Mouse (Mus musculus) lung, adult 2 months (tissue): ENCODE measurements around the gene Olfr1367. TPM values are rescaled to one million over a fixed set of nuclear protein-coding genes. Genes with fewer than 3 reads are reported as not detected.

ENCODE experiments used
- DNase-seq: peaks from one replicate; pipeline ENCODE4 v3.0.0; 2022
- H3K4me1 ChIP-seq: fragments of 200-500 bp; 2 replicates; pipeline ENCODE4 v1.6.1; 2011; ENCODE audit warnings: low read length; ENCODE audit not compliant: control insufficient read depth, insufficient read depth
- H3K4me3 ChIP-seq: fragments of 200-500 bp; replicated peaks from 2 replicates; pipeline ENCODE3; 2011; ENCODE audit warnings: low read depth, mild to moderate bottlenecking, control low read depth, low read length; ENCODE audit errors: extremely low read depth
- CTCF ChIP-seq: fragments of 200-500 bp; IDR thresholded peaks from 2 replicates; pipeline ENCODE4 v1.5.1; 2011; ENCODE audit warnings: mild to moderate bottlenecking, low read length, control low read depth; ENCODE audit not compliant: insufficient read depth
- POLR2A ChIP-seq: fragments of 200-500 bp; IDR thresholded peaks from 2 replicates; pipeline ENCODE4 v1.6.1; 2011; ENCODE audit warnings: low read depth, mild to moderate bottlenecking, control low read depth, low read length, borderline replicate concordance; ENCODE audit errors: extremely low read depth
- WGBS: fragments of 180-500 bp; shearing (Covaris S2); methylation state at CpG from one replicate; pipeline ENCODE4 v1.1.7; 2018; 5-methylcytosine and 5-hydroxymethylcytosine counted together
- polyA plus RNA-seq: library from polyadenylated mRNA; depleted of rRNA; stranded (reverse); fragments of >200 nt; gene quantifications from 2 replicates; pipeline ENCODE4 v1.2.3, GENCODE M21; 2012; rRNA removed

The Olfr1367 gene
- not detected in 2 replicates for polyA plus RNA-seq

GRCm38 (mm10) chr13:21346610-21347009, at the start of gene Olfr1367:
Gene Olfr1367, plus strand, starts transcription at chr13:21346910.
- no peak for TF ChIP-seq POLR2A
- TF ChIP-seq CTCF: no peak

GRCm38 (mm10) chr13:21298557-21298956, 48.2 kb upstream of the Olfr1367 start:
- DNase-seq: no peak
- 49% methylated on average over 3 of the region's 3 CpGs for WGBS
- TF ChIP-seq CTCF (no peak), POLR2A (no peak)
- Histone ChIP-seq H3K4me1 (no peaks in the 10 kb centered on the region), H3K4me3 (no peak overlapping the region)

More at GRCm38 (mm10) chr13:21346610-21347009, at the start of gene Olfr1367:
- 82% methylated on average over 1 of the region's 1 CpGs for WGBS
- H3K4me1 ChIP-seq: no peaks in the 10 kb centered on the region
- DNase-seq: no peak
- no peak within 1 kb of the TSS for H3K4me3 ChIP-seq

DNA sequence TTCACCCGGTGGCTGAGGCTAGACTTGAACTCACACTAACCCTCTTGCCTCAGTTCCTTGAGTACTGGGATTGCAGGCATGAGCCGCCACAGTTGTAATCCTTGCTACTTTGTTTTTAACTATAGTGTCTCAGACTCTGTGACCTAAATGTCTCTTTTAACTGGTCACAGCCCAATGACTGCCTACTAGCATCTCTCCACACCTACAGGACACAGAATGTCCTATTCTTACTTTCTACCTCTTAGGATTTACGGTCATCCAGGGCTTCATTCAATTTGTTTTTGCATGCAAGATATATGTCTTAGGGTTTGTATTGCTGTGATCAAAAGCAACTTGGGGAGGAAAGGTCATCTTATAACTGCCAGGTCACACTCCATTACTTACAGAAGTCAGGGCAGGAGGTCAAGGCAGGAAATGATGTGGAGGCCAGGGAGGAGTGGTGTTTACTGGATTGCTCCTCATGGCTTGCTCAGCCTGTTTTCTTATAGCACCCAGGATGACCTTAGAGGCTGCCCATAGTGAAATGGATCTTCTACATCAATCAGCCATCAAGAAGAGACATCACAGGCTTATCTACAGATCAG, 42.1 kb upstream of the Olfr1367 start:
- no peak for DNase-seq
- H3K4me1 ChIP-seq: no peaks in the 10 kb centered on the region
- TF ChIP-seq CTCF (no peak), POLR2A (no peak)
- WGBS: 51% methylated on average over 3 of the region's 3 CpGs
- no peak overlapping the region for H3K4me3 ChIP-seq

DNA sequence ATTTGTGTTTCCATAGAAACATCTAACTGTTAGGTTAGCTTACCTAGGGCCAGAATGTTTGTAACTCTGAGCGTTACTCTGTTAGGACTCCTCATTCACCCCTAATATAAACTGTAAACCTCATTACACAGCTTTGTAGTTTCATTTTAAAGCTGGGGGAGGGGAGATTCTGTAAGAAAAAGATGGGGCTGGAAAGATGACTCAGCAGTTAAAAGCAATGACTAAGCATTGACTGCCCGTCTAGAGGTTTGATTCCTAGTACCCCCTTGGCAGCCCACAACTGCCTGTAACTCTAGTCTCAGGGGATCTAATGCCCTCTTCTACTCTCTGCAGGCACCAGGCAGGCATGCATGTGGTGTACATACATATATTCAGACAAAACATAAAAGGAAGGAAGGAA, 36.9 kb upstream of the Olfr1367 start:
- 47% methylated on average over 2 of the region's 2 CpGs for WGBS
- TF ChIP-seq POLR2A (no peak), CTCF (no peak)
- Histone ChIP-seq H3K4me3 (no peak overlapping the region), H3K4me1 (no peaks in the 10 kb centered on the region)
- no peak for DNase-seq

DNA sequence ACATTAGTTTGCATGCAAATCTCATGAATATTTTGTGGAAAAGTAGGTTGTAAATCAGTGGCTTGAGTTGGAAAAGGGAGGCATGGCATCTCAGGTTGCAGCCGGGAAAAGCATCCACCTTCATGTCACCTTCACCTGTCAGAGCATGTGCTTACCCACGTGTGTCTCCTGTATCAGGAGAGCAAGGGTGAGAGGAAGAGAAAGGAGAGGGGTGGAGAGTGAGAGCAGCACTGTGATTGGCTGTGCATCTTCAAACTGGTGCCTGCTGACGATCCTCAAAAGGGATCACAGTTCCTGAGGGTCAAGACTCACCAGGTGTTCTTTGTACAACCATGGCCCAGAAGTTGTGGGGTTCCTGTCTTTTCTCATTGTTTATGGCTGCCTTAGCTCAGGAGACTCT, 34.8 kb upstream of the Olfr1367 start, which contains the start of gene Gpx6:
Gene Gpx6, plus strand, starts transcription at position 200 of the 400 bp plus-strand sequence.
- H3K4me1 ChIP-seq: no peaks in the 10 kb centered on the region
- H3K4me3 ChIP-seq: no peak within 1 kb of the TSS
- 31% methylated on average over 3 of the region's 3 CpGs for WGBS
- DNase-seq: no peak
- TF ChIP-seq CTCF: no peak
- no peak for TF ChIP-seq POLR2A

DNA sequence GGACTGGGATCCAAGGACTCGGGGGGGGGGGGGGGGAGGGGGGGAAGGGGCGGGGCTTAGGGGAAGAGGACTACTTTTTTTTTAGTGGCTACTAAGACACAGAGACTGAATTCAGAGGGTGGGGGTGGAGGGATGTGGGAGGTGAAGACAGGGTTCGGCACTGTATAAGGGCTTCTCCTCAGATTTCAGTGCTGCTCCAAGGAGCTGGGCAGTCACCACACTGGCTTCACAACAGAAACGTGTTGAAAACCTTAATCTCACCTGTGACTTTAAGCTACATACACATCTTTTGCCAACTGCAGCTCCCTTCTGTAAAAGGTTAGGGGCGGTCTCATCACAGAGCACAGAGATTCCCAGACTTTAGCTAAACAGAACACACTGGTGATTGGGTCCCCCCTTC, 33.9 kb upstream of the Olfr1367 start:
- TF ChIP-seq CTCF (no peak), POLR2A (no peak)
- 54% methylated on average over 3 of the region's 5 CpGs for WGBS
- no peak for DNase-seq
- H3K4me3 ChIP-seq: no peak overlapping the region
- H3K4me1 ChIP-seq: no peaks in the 10 kb centered on the region

DNA sequence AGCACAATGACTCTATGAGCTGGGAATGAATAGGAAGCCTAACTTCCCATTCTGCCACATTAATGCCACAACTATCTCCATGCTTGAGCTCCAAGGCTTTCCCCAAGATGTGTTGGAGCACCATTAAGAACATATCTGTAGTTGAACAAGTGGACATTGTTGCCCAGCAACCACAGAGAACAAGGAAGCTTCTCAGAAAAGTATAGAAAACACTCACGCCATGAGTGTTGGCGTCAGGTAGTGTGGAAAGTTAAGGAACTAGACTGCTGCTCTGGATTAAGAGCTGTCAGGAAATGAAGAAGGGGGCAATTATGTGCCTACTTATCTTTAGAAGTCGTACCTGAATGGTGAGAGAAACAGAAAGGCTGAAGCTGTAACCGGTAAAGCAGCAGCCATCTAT, 32.8 kb upstream of the Olfr1367 start:
- 72% methylated on average over 4 of the region's 4 CpGs for WGBS
- Histone ChIP-seq H3K4me3 (no peak overlapping the region), H3K4me1 (no peaks in the 10 kb centered on the region)
- DNase-seq: no peak
- no peak for TF ChIP-seq CTCF
- no peak for TF ChIP-seq POLR2A

- no peak for DNase-seq
- Histone ChIP-seq H3K4me1 (no peaks in the 10 kb centered on the region), H3K4me3 (no peak overlapping the region)
- WGBS: 52% methylated on average over 3 of the region's 3 CpGs
- no peak for TF ChIP-seq POLR2A
- TF ChIP-seq CTCF: no peak
Observed at GRCm38 (mm10) chr13:21320262-21320661, 26.4 kb upstream of the Olfr1367 start.

GRCm38 (mm10) chr13:21321890-21322494, 24.7 kb upstream of the Olfr1367 start:
- no peaks in the 10 kb centered on the region for H3K4me1 ChIP-seq
- 26% methylated on average over 18 of the region's 18 CpGs for WGBS
- H3K4me3 ChIP-seq: no peak overlapping the region
- no peak for DNase-seq
- TF ChIP-seq POLR2A: no peak
- TF ChIP-seq CTCF: no peak

DNA sequence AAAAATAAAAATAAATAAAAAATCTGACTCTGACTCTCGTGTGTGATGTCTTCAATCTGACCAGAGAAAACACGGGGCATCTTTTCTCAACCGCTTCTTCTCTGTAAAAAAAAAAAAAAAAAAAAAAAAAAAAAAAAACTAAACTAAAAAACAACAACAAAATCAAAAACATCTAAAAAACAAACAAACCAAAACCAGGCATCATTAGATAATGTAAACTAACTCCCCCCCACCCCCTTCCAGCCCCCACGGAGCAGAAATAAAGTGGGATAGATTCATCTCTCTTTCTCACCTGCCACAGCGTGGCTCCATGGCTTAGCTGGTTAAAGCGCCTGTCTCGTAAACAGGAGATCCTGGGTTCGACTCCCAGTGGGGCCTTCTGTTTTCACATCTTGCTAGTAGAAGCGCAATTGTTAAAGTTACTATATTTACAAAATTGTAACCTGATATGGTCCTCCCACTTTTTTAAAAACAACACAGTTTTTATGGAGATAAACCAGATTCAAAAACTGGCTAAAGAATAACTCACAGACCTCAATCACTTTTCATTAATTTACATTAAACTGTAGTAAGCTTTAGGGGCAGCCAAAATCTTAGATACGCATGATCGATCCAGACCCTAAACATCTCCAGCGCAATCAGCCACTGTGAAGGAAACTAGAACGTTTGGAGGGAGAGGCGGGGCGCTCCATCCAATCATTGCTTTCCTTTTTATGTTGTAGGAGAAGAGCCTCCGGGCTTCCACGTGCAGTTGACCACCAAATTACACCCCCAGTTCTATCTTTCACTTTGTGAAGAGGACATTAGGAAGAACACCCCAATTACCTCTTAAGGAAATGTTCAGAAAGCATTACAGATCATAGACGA, 24.0 kb upstream of the Olfr1367 start:
- 24% methylated on average over 18 of the region's 18 CpGs for WGBS
- Histone ChIP-seq H3K4me1 (peaks cover 3% of the 10 kb centered on the region), H3K4me3 (no peak overlapping the region)
- TF ChIP-seq CTCF: no peak
- TF ChIP-seq POLR2A: no peak
- DNase-seq: no peak
